Mouse (Mus musculus): ENCODE data around the gene Scn5a. TPM values are rescaled to one million over a fixed set of nuclear protein-coding genes. Genes with fewer than 3 reads are reported as not detected.

The Scn5a gene
- total RNA-seq, 1 experiment = 0.76 TPM

DNA sequence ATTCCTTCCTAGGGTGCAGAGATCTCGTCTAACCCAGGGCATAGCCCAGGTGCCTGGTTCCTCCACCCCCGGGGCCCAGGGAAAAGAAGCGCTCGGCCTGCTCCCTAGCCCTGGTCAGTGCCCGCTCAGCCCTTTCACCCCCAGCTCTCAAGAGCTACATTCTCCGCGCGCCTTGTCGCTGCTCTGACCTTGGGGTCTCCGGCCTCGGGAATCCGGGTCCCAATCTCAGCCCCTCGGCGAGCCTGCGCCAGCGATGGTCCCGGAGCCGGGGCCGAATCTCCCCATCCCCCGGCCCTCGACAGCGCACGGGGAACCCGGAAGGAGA lies 543 bp downstream of the Scn5a start:
- Histone ChIP-seq H3K27ac (ENCODE audit: insufficient read depth, low read depth, low read length, poor library complexity, severe bottlenecking) (no peak overlapping the region), H3K36me3 (ENCODE audit: control insufficient read depth, insufficient read depth, low read length, poor library complexity, severe bottlenecking) (no peaks in the 10 kb centered on the region), H3K9ac (ENCODE audit: insufficient read depth, low read depth, low read length, poor library complexity, severe bottlenecking) (peak overlapping the region; percentile 65), H3K4me3 (ENCODE audit: insufficient read depth in 1 of 2, low read depth in 1 of 2, low read length in 2 of 2, poor library complexity in 1 of 2, severe bottlenecking in 1 of 2) (peak overlapping the region; percentile 60 to 83), H3K9me3 (ENCODE audit: control insufficient read depth, insufficient read depth, low read depth, low read length) (no peaks in the 10 kb centered on the region), H3K4me1 (ENCODE audit: control insufficient read depth in 2 of 2, insufficient read depth in 2 of 2, low read length in 2 of 2, poor library complexity in 1 of 2) (peaks cover 0 to 10% of the 10 kb centered on the region in 2 experiments; a peak in 1 of 4 replicates)
- DNase-seq (ENCODE audit: low read depth, low spot score) = no peak
- no peak for TF ChIP-seq HCFC1 (IDR thresholded peaks at IDR 0.05; ENCODE audit: borderline replicate concordance, insufficient read depth, low read length)
- no peak for TF ChIP-seq ZC3H11A (IDR thresholded peaks at IDR 0.05; ENCODE audit: borderline replicate concordance, low read depth, low read length)
- no peak for TF ChIP-seq ZNF384 (IDR thresholded peaks at IDR 0.05; ENCODE audit: low read depth, low read length)
- TF ChIP-seq MAFK (IDR thresholded peaks at IDR 0.05; ENCODE audit: insufficient read depth, low read depth, low read length) = no peak
- TF ChIP-seq CHD2 (IDR thresholded peaks at IDR 0.05; ENCODE audit: low read depth, low read length) = no peak
- in situ Hi-C loops (cut with MboI; ENCODE audit: low sequenced_read_pairs in 2 of 2, unreplicated experiment in 2 of 2) = loop anchor here in 1 of 2 experiments (10.0 kb wide), 1 partner anchor 113 kb away; no protein-coding TSS in a partner anchor

GRCm38 (mm10) chr9:119576977-119577376 lies 1.8 kb downstream of the Scn5a start:
- H3K36me3 ChIP-seq (ENCODE audit: control insufficient read depth, insufficient read depth, low read length, poor library complexity, severe bottlenecking) = no peaks in the 10 kb centered on the region
- H3K9ac ChIP-seq (ENCODE audit: insufficient read depth, low read depth, low read length, poor library complexity, severe bottlenecking) = no peak overlapping the region
- H3K4me1 ChIP-seq (ENCODE audit: control insufficient read depth in 2 of 2, insufficient read depth in 2 of 2, low read length in 2 of 2, poor library complexity in 1 of 2) = peaks cover 0 to 13% of the 10 kb centered on the region in 2 experiments; a peak in 1 of 4 replicates
- in situ Hi-C loops (cut with MboI; ENCODE audit: low sequenced_read_pairs in 2 of 2, unreplicated experiment in 2 of 2) = loop anchor here in 1 of 2 experiments (10.0 kb wide), 1 partner anchor 112 kb away; no protein-coding TSS in a partner anchor
- no peak overlapping the region for H3K27ac ChIP-seq (ENCODE audit: insufficient read depth, low read depth, low read length, poor library complexity, severe bottlenecking)
- TF ChIP-seq MAFK (IDR thresholded peaks at IDR 0.05; ENCODE audit: insufficient read depth, low read depth, low read length) (no peak), ZNF384 (IDR thresholded peaks at IDR 0.05; ENCODE audit: low read depth, low read length) (no peak), CHD2 (IDR thresholded peaks at IDR 0.05; ENCODE audit: low read depth, low read length) (no peak), HCFC1 (IDR thresholded peaks at IDR 0.05; ENCODE audit: borderline replicate concordance, insufficient read depth, low read length) (no peak), ZC3H11A (IDR thresholded peaks at IDR 0.05; ENCODE audit: borderline replicate concordance, low read depth, low read length) (no peak)
- H3K9me3 ChIP-seq (ENCODE audit: control insufficient read depth, insufficient read depth, low read depth, low read length) = no peaks in the 10 kb centered on the region
- DNase-seq (ENCODE audit: low read depth, low spot score) = no peak
- no peak overlapping the region for H3K4me3 ChIP-seq (ENCODE audit: insufficient read depth in 1 of 2, low read depth in 1 of 2, low read length in 2 of 2, poor library complexity in 1 of 2, severe bottlenecking in 1 of 2)

GRCm38 (mm10) chr9:119575732-119576131 lies 3.1 kb downstream of the Scn5a start:
- TF ChIP-seq CHD2 (IDR thresholded peaks at IDR 0.05; ENCODE audit: low read depth, low read length) (no peak), HCFC1 (IDR thresholded peaks at IDR 0.05; ENCODE audit: borderline replicate concordance, insufficient read depth, low read length) (no peak), ZC3H11A (IDR thresholded peaks at IDR 0.05; ENCODE audit: borderline replicate concordance, low read depth, low read length) (no peak), MAFK (IDR thresholded peaks at IDR 0.05; ENCODE audit: insufficient read depth, low read depth, low read length) (no peak), ZNF384 (IDR thresholded peaks at IDR 0.05; ENCODE audit: low read depth, low read length) (no peak)
- H3K36me3 ChIP-seq (ENCODE audit: control insufficient read depth, insufficient read depth, low read length, poor library complexity, severe bottlenecking) = no peaks in the 10 kb centered on the region
- no peak overlapping the region for H3K27ac ChIP-seq (ENCODE audit: insufficient read depth, low read depth, low read length, poor library complexity, severe bottlenecking)
- no peak overlapping the region for H3K4me3 ChIP-seq (ENCODE audit: insufficient read depth in 1 of 2, low read depth in 1 of 2, low read length in 2 of 2, poor library complexity in 1 of 2, severe bottlenecking in 1 of 2)
- no peaks in the 10 kb centered on the region for H3K9me3 ChIP-seq (ENCODE audit: control insufficient read depth, insufficient read depth, low read depth, low read length)
- no peak overlapping the region for H3K9ac ChIP-seq (ENCODE audit: insufficient read depth, low read depth, low read length, poor library complexity, severe bottlenecking)
- in situ Hi-C loops (cut with MboI; ENCODE audit: low sequenced_read_pairs in 2 of 2, unreplicated experiment in 2 of 2) = loop anchor here in 1 of 2 experiments (10.0 kb wide), 1 partner anchor 111 kb away; no protein-coding TSS in a partner anchor
- peaks cover 0 to 18% of the 10 kb centered on the region in 2 experiments; a peak in 2 of 4 replicates for H3K4me1 ChIP-seq (ENCODE audit: control insufficient read depth in 2 of 2, insufficient read depth in 2 of 2, low read length in 2 of 2, poor library complexity in 1 of 2)
- no peak for DNase-seq (ENCODE audit: low read depth, low spot score)

GRCm38 (mm10) chr9:119574366-119574765 lies 4.5 kb downstream of the Scn5a start:
- Histone ChIP-seq H3K9ac (ENCODE audit: insufficient read depth, low read depth, low read length, poor library complexity, severe bottlenecking) (no peak overlapping the region), H3K4me3 (ENCODE audit: insufficient read depth in 1 of 2, low read depth in 1 of 2, low read length in 2 of 2, poor library complexity in 1 of 2, severe bottlenecking in 1 of 2) (no peak overlapping the region), H3K4me1 (ENCODE audit: control insufficient read depth in 2 of 2, insufficient read depth in 2 of 2, low read length in 2 of 2, poor library complexity in 1 of 2) (peaks cover 0 to 26% of the 10 kb centered on the region in 2 experiments; a peak in 2 of 4 replicates), H3K36me3 (ENCODE audit: control insufficient read depth, insufficient read depth, low read length, poor library complexity, severe bottlenecking) (no peaks in the 10 kb centered on the region), H3K9me3 (ENCODE audit: control insufficient read depth, insufficient read depth, low read depth, low read length) (no peaks in the 10 kb centered on the region), H3K27ac (ENCODE audit: insufficient read depth, low read depth, low read length, poor library complexity, severe bottlenecking) (no peak overlapping the region)
- in situ Hi-C loops (cut with MboI; ENCODE audit: low sequenced_read_pairs in 2 of 2, unreplicated experiment in 2 of 2) = loop anchor here in 1 of 2 experiments (10.0 kb wide), 1 partner anchor 110 kb away; no protein-coding TSS in a partner anchor
- TF ChIP-seq HCFC1 (IDR thresholded peaks at IDR 0.05; ENCODE audit: borderline replicate concordance, insufficient read depth, low read length) (no peak), CHD2 (IDR thresholded peaks at IDR 0.05; ENCODE audit: low read depth, low read length) (no peak), ZC3H11A (IDR thresholded peaks at IDR 0.05; ENCODE audit: borderline replicate concordance, low read depth, low read length) (no peak), MAFK (IDR thresholded peaks at IDR 0.05; ENCODE audit: insufficient read depth, low read depth, low read length) (no peak), ZNF384 (IDR thresholded peaks at IDR 0.05; ENCODE audit: low read depth, low read length) (no peak)
- no peak for DNase-seq (ENCODE audit: low read depth, low spot score)
